Mouse (Mus musculus) common myeloid progenitor, adult 5-6 weeks (primary cell): ENCODE results near the gene Fgfr2. TPM values are rescaled to one million over a fixed set of nuclear protein-coding genes. Genes with fewer than 3 reads are reported as not detected.

Source experiments
- ATAC-seq: replicated peaks from 2 replicates; pipeline ENCODE4 v1.8.0; 2016; ENCODE audit warnings: low read depth, mild to moderate bottlenecking, moderate TSS enrichment, inconsistent platforms; ENCODE audit not compliant: poor library complexity, severe bottlenecking
- total RNA-seq: library from RNA; stranded (forward); fragments of 200-1000, 187-1606 nt; gene quantifications from 2 replicates; pipeline ENCODE4 v1.2.3, GENCODE M21; 2017

Gene Fgfr2
- total RNA-seq, 1 experiment from 2014 or later = not detected

DNA sequence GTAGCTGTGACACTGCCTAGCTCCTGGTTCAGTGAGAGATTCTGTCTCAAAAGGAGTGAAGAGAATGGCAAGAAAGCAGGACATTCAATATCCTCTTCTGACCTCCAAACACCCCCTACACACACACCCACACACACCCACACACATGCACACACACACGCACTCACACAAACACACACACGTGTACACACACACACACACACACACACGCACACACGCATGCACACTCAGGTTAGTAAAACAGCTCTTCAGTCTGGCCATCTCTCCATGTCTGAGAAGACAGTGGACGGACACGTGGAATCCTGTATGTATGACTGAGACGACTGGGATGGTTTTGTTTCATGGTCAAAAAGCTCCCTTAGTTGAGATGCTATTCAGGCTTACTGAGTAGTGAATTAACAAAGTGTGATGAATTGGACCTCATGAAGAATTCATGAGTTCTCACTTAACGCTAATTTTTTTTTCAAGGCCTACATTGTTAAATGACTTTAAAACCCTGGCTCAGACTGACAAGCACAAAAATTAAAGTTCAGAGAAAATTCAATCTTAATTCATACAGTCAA, 2737.3 kb downstream of the Fgfr2 start:
- ATAC-seq = no peak

- ATAC-seq = no peak
Observed at GRCm38 (mm10) chr7:130382126-130382525, 2741.0 kb downstream of the Fgfr2 start.

DNA sequence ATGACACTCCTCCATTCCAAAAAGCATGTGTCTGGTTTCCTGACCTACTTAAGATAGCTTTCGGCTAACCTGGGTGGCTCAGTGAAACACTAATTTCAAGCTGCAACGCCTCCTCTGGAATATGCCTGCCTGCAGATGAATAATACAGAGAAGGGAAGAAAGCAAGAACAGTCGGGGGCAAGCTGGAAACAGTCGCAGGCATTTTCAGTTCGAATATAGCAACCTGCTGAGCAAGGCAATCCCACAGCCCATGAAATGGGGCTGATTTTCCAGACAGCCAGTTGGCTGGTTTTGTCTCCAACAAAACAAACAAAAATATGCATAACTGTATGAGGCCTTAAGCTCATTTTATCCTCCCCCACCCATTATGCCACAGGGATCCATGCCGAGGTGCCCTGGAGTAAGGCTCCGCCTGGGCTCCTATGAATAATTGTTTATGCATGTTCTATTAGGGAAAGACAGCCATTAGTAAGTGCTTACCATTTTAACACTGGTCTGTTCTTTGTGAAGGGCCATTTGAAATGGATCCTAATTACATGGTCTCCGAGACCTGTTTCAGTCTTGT, 2741.7 kb downstream of the Fgfr2 start:
- ATAC-seq = no peak

DNA sequence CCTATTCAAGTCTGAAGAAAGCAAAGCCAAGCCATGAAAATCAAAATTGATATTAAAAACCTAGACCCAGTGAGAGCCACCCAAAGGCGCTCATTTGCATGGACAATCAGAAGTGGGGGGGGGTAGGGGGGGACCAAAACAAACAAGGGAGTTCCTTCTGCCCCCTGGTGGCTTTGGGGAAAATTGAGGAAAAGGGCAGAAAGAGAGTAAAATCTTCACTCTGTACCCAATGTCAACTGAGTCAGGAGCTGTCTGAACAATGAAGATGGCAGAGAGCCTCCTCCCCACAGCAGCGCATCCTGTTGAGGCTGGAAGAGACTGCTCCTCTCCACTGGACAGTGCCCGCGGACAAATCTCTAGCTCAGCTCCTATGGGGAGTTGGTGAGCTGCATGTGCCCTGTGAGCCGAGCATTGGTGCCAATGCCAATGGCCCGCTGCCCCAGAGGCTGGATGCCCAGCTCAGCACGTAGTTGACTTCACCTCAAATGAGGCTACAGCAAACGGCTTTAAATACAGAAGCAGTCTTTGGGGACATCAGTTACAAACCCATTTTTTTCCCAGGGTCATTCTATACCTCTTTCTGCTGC, 2742.3 kb downstream of the Fgfr2 start:
- ATAC-seq = no peak

GRCm38 (mm10) chr7:130380367-130380766, 2742.8 kb downstream of the Fgfr2 start:
- no peak for ATAC-seq

DNA sequence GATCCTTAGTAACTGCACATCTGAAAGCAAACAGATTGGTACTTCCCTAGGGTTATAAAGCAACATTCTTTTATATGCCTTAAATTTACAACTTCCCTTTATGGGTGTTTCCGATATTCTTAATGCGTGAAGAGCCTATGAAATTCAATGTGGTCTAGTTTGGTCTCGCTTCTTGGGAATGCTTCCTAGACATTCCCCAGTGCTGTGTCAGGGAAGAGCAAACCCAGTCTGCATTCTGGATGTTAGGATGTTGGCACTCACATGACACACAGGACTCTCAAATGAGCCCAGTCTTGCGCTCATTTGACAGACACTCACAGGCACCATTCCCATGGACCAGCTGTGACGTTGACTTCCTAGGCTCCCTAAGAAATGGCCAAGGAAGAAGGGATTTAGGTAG, 2743.3 kb downstream of the Fgfr2 start:
- no peak for ATAC-seq

GRCm38 (mm10) chr7:130378308-130378707, 2744.8 kb downstream of the Fgfr2 start:
- peak; percentile 77 for ATAC-seq

GRCm38 (mm10) chr7:130374311-130374710, 2748.8 kb downstream of the Fgfr2 start:
- ATAC-seq = no peak

DNA sequence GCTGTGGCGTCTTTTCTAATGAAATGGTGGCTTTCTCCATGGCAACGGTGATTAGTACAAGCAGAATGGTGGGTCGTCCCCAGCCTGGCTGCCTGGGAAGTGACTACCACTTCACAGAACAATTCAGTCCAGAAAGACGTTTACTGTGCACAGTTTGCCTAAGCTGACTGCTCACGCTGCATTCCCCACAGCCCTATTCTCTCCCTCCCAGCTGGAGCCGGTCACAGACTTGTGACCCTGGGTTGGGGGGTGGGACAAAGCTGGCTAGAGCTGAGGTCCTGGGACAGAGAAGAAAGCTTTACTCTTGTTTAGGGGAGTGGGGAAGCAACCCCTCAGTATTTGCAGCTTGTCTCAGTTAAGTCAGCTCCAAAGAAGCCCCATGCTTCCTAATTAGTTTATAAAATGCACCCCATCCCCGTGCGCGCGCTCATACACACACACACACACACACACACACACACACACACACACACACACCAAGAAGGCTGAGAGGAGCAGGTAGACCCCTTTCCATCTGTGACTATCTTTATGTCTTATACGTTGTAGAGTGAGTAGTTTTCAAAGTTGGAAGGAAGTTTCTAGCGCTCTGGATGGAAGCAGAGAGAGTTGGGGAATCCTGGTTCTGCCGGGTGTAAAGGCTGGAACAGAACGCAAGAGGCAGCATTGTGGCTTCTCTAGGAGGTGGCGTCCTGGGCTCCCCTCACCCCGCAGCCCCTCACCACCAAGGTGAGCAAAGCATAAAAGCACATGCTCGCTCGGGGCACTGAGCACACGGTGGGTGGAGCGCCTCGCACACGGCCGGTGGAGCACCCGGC, 2754.1 kb downstream of the Fgfr2 start:
- no peak for ATAC-seq

GRCm38 (mm10) chr7:130368036-130368826, 2754.9 kb downstream of the Fgfr2 start:
- ATAC-seq = no peak

GRCm38 (mm10) chr7:130367222-130368035, 2755.7 kb downstream of the Fgfr2 start:
- ATAC-seq = no peak

DNA sequence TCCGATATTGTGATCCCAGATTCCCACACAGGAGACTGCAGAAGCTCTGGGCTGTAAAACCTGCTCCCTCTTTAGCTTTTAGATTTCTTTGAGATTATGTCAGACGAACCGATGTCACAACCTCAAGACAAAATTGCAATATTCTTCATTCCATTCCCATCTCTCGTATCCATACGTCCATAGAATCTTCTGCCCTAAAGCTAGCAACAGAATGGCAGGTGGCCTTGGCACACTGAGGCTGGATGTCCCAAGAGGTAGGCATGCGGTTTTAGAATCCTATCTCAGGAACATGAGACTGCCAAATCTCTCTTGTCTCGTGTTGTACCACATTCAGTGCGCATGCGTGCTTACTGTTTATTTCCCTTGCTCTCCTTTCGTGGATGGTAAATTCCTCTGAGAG, 2757.4 kb downstream of the Fgfr2 start:
- ATAC-seq = no peak

DNA sequence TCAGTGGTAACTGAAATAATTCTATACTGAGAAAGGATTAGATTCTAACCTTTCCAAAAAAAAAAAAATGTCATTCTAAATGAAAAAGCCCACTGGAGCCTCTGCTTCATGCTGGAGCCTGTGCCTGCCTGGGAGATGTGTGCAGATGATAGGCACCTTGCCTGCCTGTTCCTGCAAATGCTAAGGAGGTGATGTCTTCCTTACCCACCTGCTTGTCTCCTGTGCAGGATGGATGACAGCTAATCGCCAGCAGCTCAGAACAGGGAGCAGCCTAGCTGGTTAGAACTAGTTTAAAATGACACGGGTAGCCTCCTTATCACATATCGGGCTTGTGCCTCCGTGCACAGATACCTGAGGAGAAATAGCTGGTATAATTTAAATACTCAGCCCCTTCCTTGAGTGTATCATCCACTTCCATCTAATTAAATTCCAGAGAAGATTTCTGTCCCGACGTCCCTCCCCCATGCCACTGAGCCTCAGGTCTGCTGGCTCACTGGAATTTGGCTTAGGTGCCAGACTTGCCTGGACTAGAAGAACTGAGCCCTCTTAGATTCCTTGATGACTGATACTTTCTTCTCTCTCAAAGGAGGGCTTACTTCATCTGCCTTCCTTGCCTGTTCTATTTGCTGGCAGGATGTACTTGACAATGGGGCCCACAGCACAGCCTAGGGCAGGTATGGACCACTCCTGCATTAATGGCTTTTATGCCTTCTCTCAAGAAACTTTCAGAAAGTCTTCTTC, 2782.6 kb downstream of the Fgfr2 start:
- no peak for ATAC-seq

DNA sequence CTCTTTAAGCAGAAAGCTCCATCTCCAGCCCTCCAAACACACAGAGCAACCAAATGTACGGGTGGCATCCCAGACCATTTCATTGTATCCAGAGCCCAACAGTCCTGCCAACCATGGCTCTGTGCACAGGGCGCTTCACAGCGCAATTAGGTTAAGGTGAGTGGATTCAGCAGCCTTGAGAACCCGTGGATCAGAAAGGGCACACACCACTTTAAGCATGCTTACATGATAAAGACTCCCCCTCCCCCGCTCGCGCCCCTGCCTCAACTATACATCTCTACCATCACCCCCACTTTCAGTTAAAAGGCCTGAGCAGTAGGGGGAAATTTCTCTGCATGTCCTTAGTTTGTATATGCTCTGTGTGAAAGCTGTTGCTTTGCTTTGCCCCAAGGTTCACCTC, 2785.5 kb downstream of the Fgfr2 start:
- no peak for ATAC-seq

DNA sequence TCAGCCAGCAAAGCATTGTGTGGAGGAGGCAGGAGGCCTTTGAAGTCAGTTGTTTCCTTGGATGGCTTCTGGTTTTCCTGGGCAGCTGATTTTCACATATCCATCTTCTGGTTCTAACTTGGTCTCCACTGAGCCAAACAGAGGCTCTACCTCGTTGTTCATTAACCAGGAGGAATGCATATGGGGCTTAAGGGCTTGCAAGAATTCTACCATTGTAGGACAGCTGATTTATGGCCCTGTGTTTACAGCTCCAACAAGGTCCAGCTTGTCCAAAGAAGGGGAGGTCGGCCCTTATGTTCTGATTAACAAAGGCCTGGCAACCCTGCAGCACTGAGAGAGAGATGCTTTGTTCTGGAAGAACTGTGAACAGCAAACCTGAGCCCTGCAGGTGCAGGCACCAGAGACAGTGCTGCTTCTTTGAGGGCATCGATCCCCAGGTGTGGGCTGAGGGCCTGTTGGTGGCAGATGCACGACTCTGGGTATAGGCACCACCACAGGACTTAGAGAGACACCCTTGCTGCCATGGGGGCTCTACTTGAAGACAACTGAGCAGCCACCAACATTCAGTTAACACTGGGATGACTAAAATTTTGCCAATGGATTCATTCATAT, 2787.6 kb downstream of the Fgfr2 start:
- ATAC-seq = no peak

DNA sequence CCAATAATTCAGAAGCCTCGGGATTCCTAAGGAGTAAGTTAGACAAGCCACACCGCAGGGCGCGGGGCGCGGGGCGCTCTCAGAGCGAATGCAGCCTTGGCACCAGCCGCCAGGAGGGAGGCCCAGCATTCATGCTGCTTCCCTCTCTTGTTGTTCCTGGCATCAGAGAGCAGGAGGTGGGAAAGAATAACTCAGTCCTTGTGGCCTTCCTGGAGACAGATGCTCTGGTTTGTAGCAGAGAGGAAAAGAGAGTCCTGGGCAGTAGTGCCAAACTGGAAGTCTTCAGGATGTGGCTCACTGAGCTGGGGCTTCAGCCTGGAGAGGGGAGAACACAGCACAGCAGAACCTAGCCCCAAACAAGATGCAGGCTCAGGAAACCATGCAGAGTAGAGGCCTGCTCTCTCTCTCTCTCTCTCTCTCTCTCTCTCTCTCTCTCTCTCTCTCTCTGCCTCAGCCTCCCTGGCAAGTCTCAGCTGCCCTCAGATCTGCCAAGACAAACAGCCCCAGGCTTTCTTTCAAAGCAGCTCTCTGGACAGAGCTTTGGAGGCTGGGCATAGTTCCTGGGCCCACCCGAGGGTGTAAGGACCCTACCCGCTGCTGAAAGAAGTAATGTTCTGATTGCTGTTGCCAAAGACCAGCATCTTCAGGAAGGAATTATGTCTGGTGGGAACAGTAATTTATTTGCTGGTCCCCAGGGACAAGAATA, 2790.5 kb downstream of the Fgfr2 start:
- ATAC-seq = no peak

GRCm38 (mm10) chr7:130327603-130328365, 2795.4 kb downstream of the Fgfr2 start:
- no peak for ATAC-seq
